Mouse (Mus musculus): ENCODE data around the gene Olfr466.

The Olfr466 gene

DNA sequence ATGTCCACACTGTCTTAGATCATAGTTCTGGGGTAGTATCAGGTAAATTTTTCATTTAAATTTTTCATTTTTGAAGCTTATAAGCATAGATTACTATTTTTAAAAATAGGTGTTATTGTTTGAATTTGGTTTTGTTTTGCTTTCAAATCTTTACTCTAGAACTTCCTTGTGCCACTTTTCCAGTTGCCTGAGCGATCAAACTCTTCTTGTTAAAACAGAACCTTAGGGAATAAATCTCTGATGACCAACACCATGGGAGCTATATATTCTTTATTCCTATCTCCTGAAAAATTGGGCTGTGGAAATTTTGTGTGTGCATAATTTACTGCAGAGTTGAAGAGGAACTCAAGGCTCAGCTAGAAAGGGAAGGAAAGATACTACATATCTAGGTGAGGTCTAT lies at the start of gene Olfr466:
Gene Olfr466 (plus strand): TSS at position 301 of the 400 bp plus-strand sequence.
- no peak for DNase-seq

DNA sequence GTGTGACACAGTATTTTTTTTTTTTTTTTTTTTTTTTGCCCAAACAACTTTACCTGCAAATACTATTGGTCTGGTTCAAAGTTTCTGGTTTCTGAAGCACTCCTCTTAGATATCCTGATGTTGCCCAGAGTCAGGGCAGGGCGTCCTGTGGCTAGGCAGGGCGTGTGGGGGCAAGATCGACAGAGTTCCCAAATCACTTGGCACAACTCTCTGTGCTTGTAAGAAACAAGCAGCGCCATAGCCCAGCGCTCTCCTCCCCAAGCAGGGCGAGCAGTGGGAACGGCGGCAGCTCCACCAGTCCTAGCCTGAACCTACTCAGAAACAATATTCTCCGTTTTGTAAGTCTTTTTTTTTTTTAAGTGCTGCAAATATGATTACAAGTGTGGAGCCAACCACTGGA lies 49.4 kb upstream of the Olfr466 start:
- no peak for DNase-seq

GRCm38 (mm10) chr13:65101232-65101631 lies 48.8 kb upstream of the Olfr466 start:
- no peak for DNase-seq

DNA sequence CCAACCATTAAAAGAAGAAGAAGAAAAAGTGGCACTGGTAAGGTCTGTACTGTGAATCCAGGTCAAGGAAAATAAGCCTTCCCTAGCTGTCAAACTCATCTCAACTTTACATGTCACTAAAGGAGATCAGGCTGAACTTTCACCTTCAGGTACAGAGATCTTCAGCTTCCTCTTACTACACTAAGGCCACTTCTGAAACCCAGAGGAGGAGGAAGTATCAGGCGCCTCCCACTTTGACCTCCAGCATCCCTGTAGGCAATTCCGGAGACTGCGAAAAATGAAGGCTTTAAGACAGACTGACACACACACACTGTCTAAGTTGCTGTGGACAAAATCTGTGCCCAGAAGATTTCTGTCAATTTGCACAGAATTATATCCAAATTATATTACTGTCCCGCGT lies 38.1 kb upstream of the Olfr466 start:
- DNase-seq = no peak

- peak; percentile 90 to 93 for DNase-seq
Measured at GRCm38 (mm10) chr13:65112459-65113110, 37.5 kb upstream of the Olfr466 start, which contains the start of gene Mfsd14b. Gene Mfsd14b, minus strand, starts transcription at chr13:65112975.

GRCm38 (mm10) chr13:65113239-65113638 lies 36.8 kb upstream of the Olfr466 start:
- DNase-seq = peak in 1 of 2 experiments; percentile 9

DNA sequence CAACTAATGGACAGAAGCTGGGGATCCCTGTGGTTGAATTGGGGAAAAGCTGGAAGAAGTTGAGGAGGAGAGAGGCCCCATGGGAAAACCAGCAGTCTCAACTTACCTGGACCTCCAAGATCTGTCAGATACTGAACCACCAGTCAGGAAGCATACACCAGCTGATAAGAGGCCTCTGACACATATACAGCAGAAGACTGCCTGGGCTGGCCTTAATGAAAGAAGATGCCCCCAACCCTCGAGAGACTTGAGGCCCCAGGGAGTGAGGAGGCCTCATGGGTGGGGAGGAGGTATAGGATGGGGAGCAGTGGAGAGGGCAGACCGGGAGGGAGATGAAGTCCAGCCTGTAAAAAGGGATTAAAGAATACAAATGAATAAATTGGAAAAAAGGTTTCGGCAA lies 29.1 kb upstream of the Olfr466 start:
- DNase-seq = no peak

GRCm38 (mm10) chr13:65122111-65122510 lies 27.9 kb upstream of the Olfr466 start:
- no peak for DNase-seq

- DNase-seq = no peak
Measured at GRCm38 (mm10) chr13:65127063-65127847, 22.8 kb upstream of the Olfr466 start.

DNA sequence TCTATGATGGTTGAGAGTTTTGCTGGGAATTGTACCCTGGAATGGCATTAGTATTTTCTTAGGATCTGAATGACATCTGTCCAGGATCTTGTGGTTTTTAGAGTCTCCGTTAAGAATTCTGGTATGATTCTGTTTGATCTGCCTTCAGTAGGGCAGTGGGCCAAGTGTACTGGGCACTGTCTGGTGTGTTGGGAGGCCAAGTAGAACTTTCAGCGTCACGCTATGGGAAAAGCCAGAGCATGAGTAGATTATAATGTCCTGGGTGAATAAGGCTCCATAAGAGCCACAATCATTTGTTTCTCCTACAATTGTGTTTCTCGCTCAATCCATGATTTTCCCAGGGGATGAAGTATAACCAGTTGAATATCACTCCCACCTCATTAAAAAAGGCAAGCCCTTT lies 12.3 kb upstream of the Olfr466 start, which contains the start of gene Olfr465-ps1:
Gene Olfr465-ps1 (plus strand): TSS at position 301 of the 400 bp plus-strand sequence.
- no peak for DNase-seq

DNA sequence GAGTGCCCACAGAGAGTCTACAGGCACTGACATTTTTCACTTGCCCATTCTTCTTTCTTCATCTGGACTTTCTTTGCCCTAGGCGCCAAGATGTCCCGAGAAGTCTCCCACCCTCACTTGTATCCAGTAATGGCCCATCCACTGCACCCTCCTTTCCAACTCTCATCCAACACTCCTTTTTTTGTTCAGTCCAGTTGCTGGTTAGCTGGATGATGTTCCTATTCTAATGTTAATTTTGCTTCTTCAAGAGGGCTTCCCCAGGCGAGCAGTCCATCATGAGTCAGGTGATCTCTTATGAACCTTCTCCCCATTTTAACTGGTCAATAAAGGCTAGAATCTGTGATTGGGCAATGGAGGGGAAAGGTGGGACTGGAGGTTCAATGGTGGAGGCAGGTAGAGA lies 24.1 kb downstream of the Olfr466 start:
- no peak for DNase-seq

- peak; percentile 43 to 46 for DNase-seq
Measured at GRCm38 (mm10) chr13:65175734-65176471, 25.9 kb downstream of the Olfr466 start.

- DNase-seq = peak in 1 of 2 experiments; percentile 1
Measured at GRCm38 (mm10) chr13:65176472-65177091, 26.5 kb downstream of the Olfr466 start.

DNA sequence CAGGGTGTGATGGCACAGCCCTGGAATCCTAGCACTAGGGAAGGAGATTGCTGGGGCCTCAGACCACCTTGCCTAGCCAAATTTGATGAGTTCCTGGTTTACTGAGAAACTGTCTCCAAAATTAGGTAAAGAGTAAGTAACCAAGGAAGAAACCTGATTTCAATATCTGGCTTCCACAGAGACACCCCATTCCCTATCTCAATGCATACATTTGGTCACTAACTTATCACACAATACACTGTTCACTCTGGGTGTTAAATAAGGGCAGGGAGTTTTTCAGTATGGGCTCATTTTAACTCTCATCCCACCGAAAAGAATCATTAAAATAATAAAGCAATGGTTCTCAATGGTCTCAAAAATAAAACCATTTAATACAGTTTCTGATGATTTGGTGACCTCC lies 50.6 kb downstream of the Olfr466 start:
- DNase-seq = no peak
